Mouse (Mus musculus) brain, adult 2 months (tissue): ENCODE measurements around the gene Ddah2.

ENCODE experiments used
- DNase-seq: peaks from one replicate; pipeline ENCODE4 v3.0.0; 2011; ENCODE audit warnings: low read depth, low spot score

Gene Ddah2

DNA sequence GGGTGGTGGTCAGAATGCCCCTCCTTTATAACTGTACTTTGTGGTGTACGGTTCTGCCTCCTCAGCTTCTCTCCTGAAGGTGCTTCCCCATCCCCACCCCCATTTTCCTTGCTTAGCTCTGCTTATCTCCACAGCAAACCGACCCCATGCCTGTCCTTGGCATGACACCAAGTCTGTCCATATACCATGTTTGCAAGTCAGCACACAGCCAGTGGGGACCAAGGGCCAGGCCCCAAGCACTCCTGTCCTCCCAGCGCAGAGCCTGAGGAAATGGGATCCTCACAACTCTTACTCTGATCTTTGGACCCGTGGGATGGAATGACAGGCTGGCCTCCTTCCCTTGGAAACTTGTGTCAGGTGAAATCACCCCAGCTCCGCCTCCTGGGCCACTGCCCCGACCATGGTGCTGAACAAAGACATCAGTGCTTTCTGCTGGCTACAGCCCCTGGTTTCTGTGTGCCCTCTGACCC is 44.4 kb downstream of the Ddah2 start:
- DNase-seq, result no peak

DNA sequence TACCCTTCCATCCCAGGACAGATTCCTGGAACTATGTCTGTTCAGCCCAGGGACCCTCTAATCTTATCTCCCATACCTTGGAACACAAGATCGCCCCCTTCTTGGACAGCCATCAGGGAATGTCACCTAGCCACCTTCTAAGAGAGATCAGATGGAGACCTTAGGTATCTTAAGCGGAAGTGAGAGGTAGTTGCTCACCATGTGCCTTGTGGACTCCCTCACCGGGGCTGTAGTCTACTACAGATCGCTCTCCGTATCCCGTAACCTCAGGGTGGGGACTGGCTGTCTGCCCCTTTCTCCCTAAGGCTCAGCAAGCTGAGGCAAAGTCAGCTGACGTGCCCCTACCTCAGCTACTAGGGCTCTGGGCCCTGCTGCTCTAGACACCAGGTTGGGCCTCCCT is 45.2 kb downstream of the Ddah2 start:
- DNase-seq, result no peak

- DNase-seq, result no peak
Observed at GRCm38 (mm10) chr17:35104754-35105153, 45.9 kb downstream of the Ddah2 start.

GRCm38 (mm10) chr17:35105740-35106389 is 47.0 kb downstream of the Ddah2 start:
- DNase-seq, result peak; percentile 88

DNA sequence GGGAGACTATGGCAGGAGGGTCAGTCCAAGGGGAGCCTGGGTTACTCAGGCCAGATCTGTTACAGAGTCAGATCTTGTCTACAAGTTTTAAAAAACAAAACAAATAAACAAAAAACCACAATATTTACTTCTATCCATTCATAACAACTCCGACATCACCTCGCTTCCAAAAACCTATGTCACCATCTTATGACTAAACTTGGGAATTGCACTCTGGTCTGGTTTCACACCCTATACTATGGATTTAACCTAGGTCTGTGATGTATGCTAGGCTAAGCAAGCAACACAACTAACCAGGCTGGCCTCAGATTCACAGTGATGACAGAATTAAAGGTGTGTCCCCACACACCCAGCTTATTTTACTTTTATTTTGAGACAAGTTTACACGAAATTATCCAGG is 47.7 kb downstream of the Ddah2 start:
- peak; percentile 55 for DNase-seq

DNA sequence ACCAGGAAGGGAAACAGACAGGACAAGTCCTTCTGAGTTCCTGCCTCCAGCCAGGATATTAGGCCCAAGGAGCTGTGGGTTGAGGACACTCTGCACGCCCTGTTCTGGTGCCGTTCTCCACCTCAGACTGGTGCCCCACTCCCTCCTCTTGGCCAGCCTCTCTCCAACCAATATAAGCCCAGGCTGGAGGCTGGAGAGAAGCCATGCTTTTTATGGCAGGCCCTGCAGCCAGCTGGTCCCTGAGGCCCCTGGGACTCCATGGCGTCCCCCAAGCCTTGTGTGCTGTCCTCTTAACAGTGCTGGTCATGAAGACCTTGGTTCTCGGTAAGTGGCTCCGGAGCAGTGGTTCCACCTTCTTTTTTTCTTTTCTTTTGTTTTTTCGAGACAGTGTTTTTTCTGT is 49.3 kb downstream of the Ddah2 start, which contains the start of gene Ly6g5c:
Gene Ly6g5c, plus strand, starts transcription at position 183 of the 400 bp plus-strand sequence.
- DNase-seq, result peak; percentile 74
